Mouse (Mus musculus) forebrain, embryonic 10.5 days (tissue): ENCODE measurements around the gene Fbxl14. TPM values are rescaled to one million over a fixed set of nuclear protein-coding genes. Genes with fewer than 3 reads are reported as not detected.

Experiments used
- polyA plus RNA-seq: library from polyadenylated mRNA; unstranded; fragments of >200 nt; fragmentation: Nextera tagmentation; extraction: Ambion mirVana; gene quantifications from 2 replicates; pipeline ENCODE4 v1.2.1, GENCODE M21; 2016

Fbxl14 gene
- polyA plus RNA-seq, 1 experiment from 2014 or later = 3.5 TPM

Other genes starting within 250 kb of the Fbxl14 start
- gene Cacna2d4, start 243.1 kb upstream of the Fbxl14 start, polyA plus RNA-seq = not detected in 2 replicates
- 0.16 and 0.19 TPM in 2 replicates for gene Lrtm2, start 148.9 kb upstream of the Fbxl14 start, polyA plus RNA-seq
- gene Adipor2, start 62.0 kb upstream of the Fbxl14 start, polyA plus RNA-seq = 37.1 and 38.8 TPM in 2 replicates
- gene Wnt5b, start 64.7 kb downstream of the Fbxl14 start, polyA plus RNA-seq = 19.3 and 23.9 TPM in 2 replicates